Mouse (Mus musculus) stomach, postnatal 0 days (tissue): Measurements from ENCODE around the gene Fkbp5.

Source experiments
- CTCF ChIP-seq: IDR thresholded peaks from 2 replicates; pipeline ENCODE4 v1.5.1; 2016; ENCODE audit warnings: antibody characterized with exemption, low read depth, mild to moderate bottlenecking, moderate library complexity
- EP300 ChIP-seq: optimal IDR thresholded peaks from 2 replicates; pipeline ENCODE3; 2016; ENCODE audit warnings: antibody characterized with exemption

DNA sequence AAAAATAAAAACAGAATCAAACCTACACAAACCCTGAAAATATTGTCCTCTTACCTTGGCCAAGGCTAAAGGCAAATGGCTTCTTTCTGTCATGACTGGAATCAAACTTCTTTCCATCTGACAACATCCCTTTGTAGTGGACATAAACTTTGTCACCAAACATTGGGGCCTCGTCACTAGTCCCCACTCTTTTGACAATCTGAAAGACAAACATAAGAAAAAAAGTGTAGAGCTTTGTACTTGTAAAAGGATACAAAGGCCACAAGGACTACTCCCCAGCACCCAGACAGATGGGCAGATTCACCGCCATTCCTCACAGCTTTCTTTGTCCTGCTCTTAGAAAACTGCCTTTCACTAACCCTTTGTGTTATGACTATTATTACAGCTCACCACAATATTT lies 79.4 kb downstream of the Fkbp5 start:
- TF ChIP-seq CTCF (no peak), EP300 (no peak)
